Mouse (Mus musculus): ENCODE data around the gene Gm45713. TPM values are rescaled to one million over a fixed set of nuclear protein-coding genes. Genes with fewer than 3 reads are reported as not detected.

The Gm45713 gene
- total RNA-seq, 1 experiment, result 0.36 TPM

- H3K9me3 ChIP-seq (ENCODE audit: control insufficient read depth, insufficient read depth, low read depth, low read length), result no peaks in the 10 kb centered on the region
- DNase-seq (ENCODE audit: low read depth, low spot score), result no peak
- H3K36me3 ChIP-seq (ENCODE audit: control insufficient read depth, insufficient read depth, low read length, poor library complexity, severe bottlenecking), result peaks cover 34% of the 10 kb centered on the region
- no peak overlapping the region for H3K4me3 ChIP-seq (ENCODE audit: insufficient read depth in 1 of 2, low read depth in 1 of 2, low read length in 2 of 2, poor library complexity in 1 of 2, severe bottlenecking in 1 of 2)
- in situ Hi-C loops (cut with MboI; ENCODE audit: low sequenced_read_pairs in 2 of 2, unreplicated experiment in 2 of 2), result no loop called here
- H3K4me1 ChIP-seq (ENCODE audit: control insufficient read depth in 2 of 2, insufficient read depth in 2 of 2, low read length in 2 of 2, poor library complexity in 1 of 2), result peaks cover 0 to 4% of the 10 kb centered on the region in 2 experiments; a peak in 1 of 4 replicates
- TF ChIP-seq ZNF384 (IDR thresholded peaks at IDR 0.05; ENCODE audit: low read depth, low read length) (no peak), ZC3H11A (IDR thresholded peaks at IDR 0.05; ENCODE audit: borderline replicate concordance, low read depth, low read length) (no peak), CHD2 (IDR thresholded peaks at IDR 0.05; ENCODE audit: low read depth, low read length) (no peak), MAFK (IDR thresholded peaks at IDR 0.05; ENCODE audit: insufficient read depth, low read depth, low read length) (no peak), HCFC1 (IDR thresholded peaks at IDR 0.05; ENCODE audit: borderline replicate concordance, insufficient read depth, low read length) (no peak)
- H3K27ac ChIP-seq (ENCODE audit: insufficient read depth, low read depth, low read length, poor library complexity, severe bottlenecking), result no peak overlapping the region
- no peak overlapping the region for H3K9ac ChIP-seq (ENCODE audit: insufficient read depth, low read depth, low read length, poor library complexity, severe bottlenecking)
These were observed 5.3 kb upstream of the Gm45713 start for GRCm38 (mm10) chr7:45141319-45141718.

DNA sequence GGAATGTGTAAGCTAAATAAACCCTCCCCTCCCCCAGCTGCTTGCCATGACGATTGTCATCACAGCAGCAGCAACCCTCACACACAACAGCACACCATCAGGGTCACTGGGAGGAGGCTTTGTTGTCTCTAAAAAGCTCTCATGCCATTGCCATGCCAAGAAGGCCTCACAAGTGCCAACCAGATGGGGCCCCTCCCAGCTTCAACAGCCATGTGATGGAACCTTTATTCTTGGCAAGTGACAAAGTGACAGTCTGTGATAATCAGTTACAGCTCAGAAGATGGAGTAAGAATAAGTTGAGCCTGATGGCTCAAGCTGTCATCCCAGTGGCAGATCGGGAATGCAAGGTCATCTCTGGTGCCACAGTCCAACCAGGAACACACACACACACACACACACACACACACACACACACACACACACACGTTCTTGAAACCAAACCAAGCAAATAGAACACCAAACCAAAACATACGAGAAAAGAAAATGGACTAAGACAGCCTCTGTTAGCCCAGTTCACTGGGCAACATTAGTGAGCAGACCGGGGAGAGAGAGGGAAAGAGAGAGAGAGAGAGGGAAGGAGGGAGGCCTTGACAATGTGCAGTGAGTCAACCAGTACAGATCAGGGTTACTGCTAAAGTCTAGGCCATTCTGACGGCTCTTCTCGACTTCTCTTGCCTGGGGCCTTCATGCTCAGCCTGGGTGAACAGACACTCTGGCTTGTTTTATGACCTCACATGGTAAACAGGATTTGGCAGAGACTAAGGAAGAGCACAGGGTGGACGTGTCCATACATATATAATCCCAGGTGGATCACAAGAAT is 4.1 kb upstream of the Gm45713 start:
- H3K9me3 ChIP-seq (ENCODE audit: control insufficient read depth, insufficient read depth, low read depth, low read length), result no peaks in the 10 kb centered on the region
- TF ChIP-seq CHD2 (IDR thresholded peaks at IDR 0.05; ENCODE audit: low read depth, low read length) (no peak), MAFK (IDR thresholded peaks at IDR 0.05; ENCODE audit: insufficient read depth, low read depth, low read length) (no peak), ZC3H11A (IDR thresholded peaks at IDR 0.05; ENCODE audit: borderline replicate concordance, low read depth, low read length) (no peak), ZNF384 (IDR thresholded peaks at IDR 0.05; ENCODE audit: low read depth, low read length) (no peak), HCFC1 (IDR thresholded peaks at IDR 0.05; ENCODE audit: borderline replicate concordance, insufficient read depth, low read length) (no peak)
- in situ Hi-C loops (cut with MboI; ENCODE audit: low sequenced_read_pairs in 2 of 2, unreplicated experiment in 2 of 2), result no loop called here

GRCm38 (mm10) chr7:45138403-45138802 is 2.4 kb upstream of the Gm45713 start:
- H3K27ac ChIP-seq (ENCODE audit: insufficient read depth, low read depth, low read length, poor library complexity, severe bottlenecking), result no peak overlapping the region
- no peak for TF ChIP-seq CHD2 (IDR thresholded peaks at IDR 0.05; ENCODE audit: low read depth, low read length)
- no peak for TF ChIP-seq HCFC1 (IDR thresholded peaks at IDR 0.05; ENCODE audit: borderline replicate concordance, insufficient read depth, low read length)
- no peak for TF ChIP-seq ZNF384 (IDR thresholded peaks at IDR 0.05; ENCODE audit: low read depth, low read length)
- no peak for TF ChIP-seq ZC3H11A (IDR thresholded peaks at IDR 0.05; ENCODE audit: borderline replicate concordance, low read depth, low read length)
- no peak for TF ChIP-seq MAFK (IDR thresholded peaks at IDR 0.05; ENCODE audit: insufficient read depth, low read depth, low read length)
- peaks cover 0 to 11% of the 10 kb centered on the region in 2 experiments; a peak in 1 of 4 replicates for H3K4me1 ChIP-seq (ENCODE audit: control insufficient read depth in 2 of 2, insufficient read depth in 2 of 2, low read length in 2 of 2, poor library complexity in 1 of 2)
- in situ Hi-C loops (cut with MboI; ENCODE audit: low sequenced_read_pairs in 2 of 2, unreplicated experiment in 2 of 2), result no loop called here
- no peak overlapping the region for H3K4me3 ChIP-seq (ENCODE audit: insufficient read depth in 1 of 2, low read depth in 1 of 2, low read length in 2 of 2, poor library complexity in 1 of 2, severe bottlenecking in 1 of 2)
- H3K9ac ChIP-seq (ENCODE audit: insufficient read depth, low read depth, low read length, poor library complexity, severe bottlenecking), result no peak overlapping the region
- no peaks in the 10 kb centered on the region for H3K9me3 ChIP-seq (ENCODE audit: control insufficient read depth, insufficient read depth, low read depth, low read length)
- H3K36me3 ChIP-seq (ENCODE audit: control insufficient read depth, insufficient read depth, low read length, poor library complexity, severe bottlenecking), result peaks cover 19% of the 10 kb centered on the region
- DNase-seq (ENCODE audit: low read depth, low spot score), result no peak

More for the DNA sequence above, 4.1 kb upstream of the Gm45713 start:
- Histone ChIP-seq H3K4me1 (ENCODE audit: control insufficient read depth in 2 of 2, insufficient read depth in 2 of 2, low read length in 2 of 2, poor library complexity in 1 of 2) (peaks cover 0 to 9% of the 10 kb centered on the region in 2 experiments; a peak in 1 of 4 replicates), H3K9ac (ENCODE audit: insufficient read depth, low read depth, low read length, poor library complexity, severe bottlenecking) (no peak overlapping the region), H3K4me3 (ENCODE audit: insufficient read depth in 1 of 2, low read depth in 1 of 2, low read length in 2 of 2, poor library complexity in 1 of 2, severe bottlenecking in 1 of 2) (no peak overlapping the region), H3K36me3 (ENCODE audit: control insufficient read depth, insufficient read depth, low read length, poor library complexity, severe bottlenecking) (peaks cover 24% of the 10 kb centered on the region), H3K27ac (ENCODE audit: insufficient read depth, low read depth, low read length, poor library complexity, severe bottlenecking) (no peak overlapping the region)
- DNase-seq (ENCODE audit: low read depth, low spot score), result no peak

GRCm38 (mm10) chr7:45137171-45138006 is 1.4 kb upstream of the Gm45713 start:
- peaks cover 0 to 11% of the 10 kb centered on the region in 2 experiments; a peak in 1 of 4 replicates for H3K4me1 ChIP-seq (ENCODE audit: control insufficient read depth in 2 of 2, insufficient read depth in 2 of 2, low read length in 2 of 2, poor library complexity in 1 of 2)
- no peak overlapping the region for H3K27ac ChIP-seq (ENCODE audit: insufficient read depth, low read depth, low read length, poor library complexity, severe bottlenecking)
- no peak for DNase-seq (ENCODE audit: low read depth, low spot score)
- TF ChIP-seq MAFK (IDR thresholded peaks at IDR 0.05; ENCODE audit: insufficient read depth, low read depth, low read length) (no peak), ZNF384 (IDR thresholded peaks at IDR 0.05; ENCODE audit: low read depth, low read length) (no peak), CHD2 (IDR thresholded peaks at IDR 0.05; ENCODE audit: low read depth, low read length) (no peak), HCFC1 (IDR thresholded peaks at IDR 0.05; ENCODE audit: borderline replicate concordance, insufficient read depth, low read length) (no peak), ZC3H11A (IDR thresholded peaks at IDR 0.05; ENCODE audit: borderline replicate concordance, low read depth, low read length) (no peak)
- H3K4me3 ChIP-seq (ENCODE audit: insufficient read depth in 1 of 2, low read depth in 1 of 2, low read length in 2 of 2, poor library complexity in 1 of 2, severe bottlenecking in 1 of 2), result no peak overlapping the region
- in situ Hi-C loops (cut with MboI; ENCODE audit: low sequenced_read_pairs in 2 of 2, unreplicated experiment in 2 of 2), result no loop called here
- H3K9me3 ChIP-seq (ENCODE audit: control insufficient read depth, insufficient read depth, low read depth, low read length), result no peaks in the 10 kb centered on the region
- no peak overlapping the region for H3K9ac ChIP-seq (ENCODE audit: insufficient read depth, low read depth, low read length, poor library complexity, severe bottlenecking)
- H3K36me3 ChIP-seq (ENCODE audit: control insufficient read depth, insufficient read depth, low read length, poor library complexity, severe bottlenecking), result peaks cover 10% of the 10 kb centered on the region

All from ES-E14 (cell line).